Mouse (Mus musculus) left cerebral cortex, adult 18-20 months (tissue): Measurements from ENCODE around the gene Slc2a2. TPM values are rescaled to one million over a fixed set of nuclear protein-coding genes. Genes with fewer than 3 reads are reported as not detected.
"Not testable (repeated sequence)": the region's sequence is repeated elsewhere in the genome, so short reads cannot be mapped to it uniquely, and the experiment has no call there.

Experiments
- DNase-seq, 2 experiments: peaks; one replicate each; pipeline ENCODE4 v3.0.0; 2021 to 2022; ENCODE audit warnings: low spot score in 2 of 2, mixed read lengths in 1 of 2
- total RNA-seq, 2 experiments: library from RNA; stranded (reverse); gene quantifications; 2 replicates each; pipeline ENCODE4 v1.2.3; 2021

The Slc2a2 gene
- total RNA-seq, 2 experiments from 2014 or later: not detected

GRCm38 (mm10) chr3:28726356-28726755 is 28.7 kb downstream of the Slc2a2 start:
- no peak for DNase-seq

- DNase-seq: no peak
Measured at GRCm38 (mm10) chr3:28734712-28735111, 37.0 kb downstream of the Slc2a2 start.

- no peak for DNase-seq
Measured at GRCm38 (mm10) chr3:28736981-28737380, 39.3 kb downstream of the Slc2a2 start.

- no peak for DNase-seq
Measured at GRCm38 (mm10) chr3:28740353-28740752, 42.6 kb downstream of the Slc2a2 start.

GRCm38 (mm10) chr3:28743251-28743650 is 45.5 kb downstream of the Slc2a2 start:
- no peak for DNase-seq

- peak; percentile 78 to 83 for DNase-seq
Measured at GRCm38 (mm10) chr3:28745835-28746483, 48.3 kb downstream of the Slc2a2 start.

- no peak for DNase-seq
Measured at GRCm38 (mm10) chr3:28748151-28748550, 50.4 kb downstream of the Slc2a2 start.

GRCm38 (mm10) chr3:28748956-28749355 is 51.3 kb downstream of the Slc2a2 start:
- DNase-seq: no peak

- DNase-seq: no peak
Measured at GRCm38 (mm10) chr3:28755477-28755876, 57.8 kb downstream of the Slc2a2 start.

- DNase-seq: no peak
Measured at GRCm38 (mm10) chr3:28761225-28761789, 63.6 kb downstream of the Slc2a2 start.

GRCm38 (mm10) chr3:28766935-28767334 is 69.2 kb downstream of the Slc2a2 start:
- DNase-seq: no peak

- no peak for DNase-seq
Measured at GRCm38 (mm10) chr3:28768222-28768621, 70.5 kb downstream of the Slc2a2 start.

- DNase-seq: not testable (repeated sequence)
Measured at GRCm38 (mm10) chr3:28772919-28773318, 75.2 kb downstream of the Slc2a2 start.

- no peak for DNase-seq
Measured at GRCm38 (mm10) chr3:28775361-28775760, 77.7 kb downstream of the Slc2a2 start.

- no peak for DNase-seq
Measured at GRCm38 (mm10) chr3:28775958-28776357, 78.3 kb downstream of the Slc2a2 start.

- no peak for DNase-seq
Measured at GRCm38 (mm10) chr3:28776491-28776890, 78.8 kb downstream of the Slc2a2 start.

GRCm38 (mm10) chr3:28780511-28780910 is 82.8 kb downstream of the Slc2a2 start:
- DNase-seq: no peak

Other genes with a start within 250 kb of the Slc2a2 start
- gene Eif5a2, start 83.4 kb downstream of the Slc2a2 start, total RNA-seq: 10 to 100 TPM; 39.4 to 43.3 TPM
- gene Rpl22l1, start 107.5 kb downstream of the Slc2a2 start, total RNA-seq: 100 to 1,000 TPM; 239 to 254 TPM
- not detected for gene Gm1527, start 194.7 kb downstream of the Slc2a2 start, total RNA-seq